Mouse (Mus musculus) megakaryocyte, embryonic 14.5 days (primary cell): ENCODE data around the gene Pck2.

Source experiments
- FLI1 ChIP-seq: IDR thresholded peaks from 2 replicates; pipeline ENCODE4 v1.6.1; 2012; ENCODE audit warnings: low read length, inconsistent platforms, mixed read lengths
- GATA1 ChIP-seq: IDR thresholded peaks from 3 replicates; pipeline ENCODE4 v1.6.1; 2012; ENCODE audit warnings: mixed read lengths, low read length, inconsistent platforms, borderline replicate concordance

GRCm38 (mm10) chr14:55557003-55557402 lies 16.9 kb downstream of the Pck2 start:
- TF ChIP-seq GATA1 (no peak), FLI1 (no peak)
